Mouse (Mus musculus) embryonic fibroblast, embryonic 13.5 days (primary cell): ENCODE results near the gene Synpr.

Source experiments
- CTCF ChIP-seq: IDR thresholded peaks from 2 replicates; pipeline ENCODE4 v1.5.1; 2011; ENCODE audit warnings: mild to moderate bottlenecking, control low read depth, low read length, moderate library complexity, borderline replicate concordance; ENCODE audit not compliant: insufficient read depth
- POLR2A ChIP-seq: IDR thresholded peaks from 2 replicates; pipeline ENCODE4 v1.6.1; 2011; ENCODE audit warnings: low read depth, mild to moderate bottlenecking, control low read depth, low read length, moderate library complexity

- no peak for TF ChIP-seq CTCF
- no peak for TF ChIP-seq POLR2A
These were observed 48.1 kb downstream of the Synpr start for GRCm38 (mm10) chr14:13332497-13333306.
